Mouse (Mus musculus) left cerebral cortex, adult 11 months (tissue): ENCODE results near the gene S1pr5.
"Not testable (repeated sequence)": the region's sequence is repeated elsewhere in the genome, so short reads cannot be mapped to it uniquely, and the experiment has no call there.

Experiments used
- DNase-seq: peaks from one replicate; pipeline ENCODE4 v3.0.0; 2022; ENCODE audit warnings: low spot score

S1pr5 gene

DNA sequence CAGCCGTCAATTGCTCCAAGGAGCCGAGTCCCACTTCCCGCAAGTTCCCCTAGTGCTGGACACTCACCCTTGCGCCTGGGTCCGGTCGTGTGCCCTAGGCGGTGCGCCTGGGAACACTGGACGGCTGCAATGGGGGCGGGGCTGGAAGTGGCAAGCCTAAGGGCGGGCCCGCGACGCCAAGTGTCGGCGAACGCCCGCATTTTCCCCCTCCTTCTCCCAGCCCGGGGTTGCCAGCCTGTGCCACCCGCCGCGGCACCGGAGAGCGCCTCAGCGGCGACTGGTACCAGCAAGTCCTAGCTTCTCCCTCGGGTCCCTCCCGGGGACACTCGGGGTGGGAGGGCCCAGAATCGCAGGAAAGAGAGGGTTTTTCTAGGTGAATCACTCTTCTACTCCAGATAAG, at the start of gene S1pr5:
TSS of gene S1pr5 (minus strand) at position 118 of the 400 bp plus-strand sequence.
- DNase-seq = no peak

DNA sequence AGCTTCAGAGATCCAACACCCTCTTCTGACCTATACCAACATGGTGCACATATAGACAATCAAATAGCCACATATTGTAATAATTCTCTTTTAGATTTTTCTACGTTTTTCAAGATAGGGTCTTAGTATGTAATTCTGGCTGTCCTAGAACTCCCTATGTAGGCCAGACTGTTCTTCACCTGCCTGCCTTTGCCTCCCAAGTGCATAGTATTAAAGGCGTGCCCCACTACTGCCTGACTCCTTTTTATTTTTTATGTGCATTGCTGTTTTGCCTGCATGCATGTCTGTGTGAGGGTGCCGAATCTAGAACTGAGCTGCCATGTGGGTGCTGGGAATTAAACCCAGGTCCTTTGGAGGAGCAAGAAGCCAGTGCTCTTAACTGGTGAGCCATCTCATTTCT, 44.0 kb upstream of the S1pr5 start:
- no peak for DNase-seq

GRCm38 (mm10) chr9:21291868-21292267, 43.6 kb upstream of the S1pr5 start:
- not testable (repeated sequence) for DNase-seq

DNA sequence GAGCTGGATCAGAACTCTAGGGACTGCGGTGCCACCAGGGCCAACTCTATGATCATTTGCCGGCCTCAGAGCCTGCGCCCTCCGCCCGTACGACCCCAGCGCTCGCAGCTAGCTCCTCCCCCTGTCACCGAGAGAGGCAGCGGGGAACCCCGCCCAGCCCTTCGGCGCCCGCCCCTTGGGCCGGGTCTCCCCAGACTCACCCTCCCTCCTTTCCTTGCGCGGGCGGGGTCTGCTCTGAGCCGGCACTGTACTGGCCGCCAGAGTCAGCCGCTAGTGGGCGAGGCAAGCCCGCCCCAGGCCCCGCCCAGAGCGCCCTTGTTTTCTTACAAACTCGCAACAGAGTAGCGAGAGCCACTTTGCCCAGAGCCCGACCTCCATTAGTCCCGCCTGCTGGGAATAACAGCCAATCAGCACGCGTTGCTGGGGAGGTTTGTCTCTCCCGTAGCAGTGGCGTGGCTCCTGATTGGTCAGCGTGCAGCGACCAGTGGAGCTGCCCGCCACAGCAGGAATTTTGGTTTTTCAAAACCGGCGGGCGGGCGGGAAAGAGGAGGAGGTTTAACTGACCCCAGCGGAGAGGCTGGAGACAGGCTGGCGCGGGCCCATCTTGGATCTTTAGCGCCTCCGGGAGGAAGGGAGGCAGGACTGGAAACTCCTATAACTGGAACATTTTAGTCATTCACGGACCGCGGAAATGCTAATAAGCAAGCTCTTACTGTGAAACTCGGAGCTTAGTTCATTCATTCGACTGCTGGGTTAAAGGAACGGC, 43.0 kb upstream of the S1pr5 start, which contains the start of gene Cdkn2d:
TSS of gene Cdkn2d (minus strand) at position 386 of the 766 bp plus-strand sequence.
- DNase-seq = peak; percentile 99

GRCm38 (mm10) chr9:21290589-21290988, 42.3 kb upstream of the S1pr5 start:
- no peak for DNase-seq

GRCm38 (mm10) chr9:21289337-21289671, 41.1 kb upstream of the S1pr5 start:
- no peak for DNase-seq

DNA sequence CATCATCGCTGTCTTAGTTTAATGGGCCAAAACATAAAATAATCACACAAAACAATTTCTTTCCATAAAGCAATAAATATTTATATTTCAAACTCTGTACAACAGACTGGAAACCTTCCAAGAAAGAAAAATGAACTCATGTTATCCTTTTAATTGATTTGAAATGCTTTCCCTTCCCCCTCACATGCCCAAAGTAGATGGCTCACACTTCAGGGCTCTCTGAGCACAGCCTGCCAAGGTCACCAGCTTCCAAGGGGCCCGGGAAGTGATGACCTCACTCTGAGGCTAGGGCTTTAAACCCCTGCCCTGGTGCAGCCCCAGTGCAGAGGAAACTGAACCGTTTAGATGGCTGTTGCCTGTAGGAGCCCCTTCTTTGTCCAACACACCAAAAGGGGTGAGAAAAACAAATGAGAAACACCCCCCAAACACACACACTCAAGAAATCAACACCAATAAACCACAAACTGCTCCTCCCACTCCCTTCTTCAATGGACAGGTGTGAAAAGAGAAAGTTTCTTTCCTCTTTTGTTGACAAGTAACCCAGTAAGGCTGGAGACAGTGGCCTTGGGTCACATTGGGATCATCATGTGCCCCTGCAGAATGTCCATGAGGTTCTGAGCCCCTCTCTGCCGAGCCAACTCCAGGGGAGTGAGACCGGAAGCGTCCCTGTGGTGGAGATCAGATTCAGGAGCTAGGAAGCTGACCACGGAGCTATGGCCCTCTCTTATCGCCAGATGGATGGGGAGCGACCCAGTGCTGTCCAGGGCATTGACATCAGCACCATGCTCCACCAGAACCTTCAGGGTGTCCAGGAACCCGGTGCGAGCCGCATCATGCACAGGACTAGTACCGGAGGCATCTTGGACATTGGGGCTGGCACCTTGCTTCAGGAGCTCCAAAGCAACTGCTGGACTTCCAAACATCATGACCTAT, 40.4 kb upstream of the S1pr5 start:
- no peak for DNase-seq

GRCm38 (mm10) chr9:21287571-21288402, 39.5 kb upstream of the S1pr5 start, which contains the start of gene Kri1:
Kri1 (minus strand) TSS chr9:21287969.
- peak; percentile 96 for DNase-seq

- DNase-seq = no peak
Measured at GRCm38 (mm10) chr9:21286753-21287152, 38.5 kb upstream of the S1pr5 start.

DNA sequence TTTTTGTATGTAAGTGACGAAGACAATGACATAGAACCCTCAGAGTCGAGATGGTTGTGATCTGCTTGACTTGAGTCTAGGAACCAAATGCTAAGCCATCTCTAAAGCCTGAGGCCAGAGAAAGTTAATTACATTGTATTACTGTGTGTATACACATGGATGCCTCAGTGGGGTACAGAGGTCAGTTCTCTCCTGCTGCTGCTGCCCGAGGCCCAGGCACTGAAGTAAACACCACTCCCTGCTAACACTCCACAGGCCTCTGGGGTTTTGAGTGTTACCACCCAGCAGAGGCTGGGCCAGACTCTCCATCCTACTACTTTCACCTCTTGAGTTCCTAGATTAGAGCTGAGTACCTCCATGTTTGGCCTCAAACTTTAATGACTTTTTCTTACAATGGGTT, 35.8 kb upstream of the S1pr5 start:
- no peak for DNase-seq

- no peak for DNase-seq
Measured at GRCm38 (mm10) chr9:21283591-21283990, 35.3 kb upstream of the S1pr5 start.

GRCm38 (mm10) chr9:21277776-21278175, 29.5 kb upstream of the S1pr5 start:
- DNase-seq = no peak

DNA sequence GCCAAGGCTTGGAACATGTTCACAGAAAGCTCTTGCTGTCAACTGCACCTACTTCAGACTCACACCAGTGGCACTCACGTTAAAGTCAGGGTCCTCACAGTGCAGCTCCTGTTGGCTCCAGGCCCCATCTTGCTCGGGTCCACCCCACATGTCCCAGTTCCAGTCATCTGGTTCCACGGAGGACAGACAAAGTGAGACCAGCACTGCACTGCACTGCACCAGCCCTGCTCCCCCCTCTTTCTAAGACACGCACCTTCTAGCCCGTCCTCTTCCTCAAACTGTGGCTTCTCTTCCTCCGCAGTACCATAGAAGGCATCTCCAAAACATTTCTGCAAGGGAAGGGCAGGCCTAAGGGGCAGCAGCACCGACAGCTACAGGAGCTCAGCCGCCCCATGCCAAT, 28.1 kb upstream of the S1pr5 start:
- DNase-seq = no peak

- DNase-seq = no peak
Measured at GRCm38 (mm10) chr9:21275727-21276126, 27.5 kb upstream of the S1pr5 start.

DNA sequence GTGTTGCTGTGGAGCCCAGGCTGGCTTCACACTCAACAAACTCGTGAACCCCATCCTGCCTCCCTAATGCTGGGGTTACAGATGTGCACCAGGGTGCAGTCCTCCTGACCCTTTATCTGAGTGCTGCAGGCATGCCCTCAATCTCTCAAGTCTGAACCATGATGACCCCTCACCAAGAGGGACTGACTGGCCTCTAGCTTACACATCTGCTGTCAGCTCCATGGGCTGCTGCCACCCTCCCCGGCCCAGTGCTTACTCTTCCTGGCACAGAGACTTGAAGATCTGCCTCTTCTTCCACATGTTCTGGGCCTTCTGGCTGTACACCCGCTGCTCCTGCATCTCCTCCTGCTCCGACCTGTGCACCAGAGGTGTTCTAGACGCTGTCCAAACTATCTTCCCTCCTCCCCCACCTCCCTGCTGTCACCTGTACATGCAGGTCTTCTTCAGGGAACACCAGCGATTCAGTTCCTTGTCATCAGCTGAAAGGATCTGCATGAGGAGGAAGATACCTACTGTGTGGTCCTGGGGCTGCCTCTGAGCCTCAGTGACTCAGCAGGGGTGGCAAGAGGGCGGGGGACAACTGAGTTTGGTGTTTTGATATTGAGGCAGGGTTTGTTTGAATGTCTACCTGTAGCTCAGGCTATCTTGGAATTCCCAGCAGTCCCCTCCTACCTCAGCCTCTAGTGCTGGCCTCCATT, 26.9 kb upstream of the S1pr5 start:
- no peak for DNase-seq

GRCm38 (mm10) chr9:21274336-21274735, 26.1 kb upstream of the S1pr5 start:
- DNase-seq = no peak

GRCm38 (mm10) chr9:21273520-21274228, 25.4 kb upstream of the S1pr5 start:
- no peak for DNase-seq

GRCm38 (mm10) chr9:21273094-21273493, 24.9 kb upstream of the S1pr5 start:
- no peak for DNase-seq

DNA sequence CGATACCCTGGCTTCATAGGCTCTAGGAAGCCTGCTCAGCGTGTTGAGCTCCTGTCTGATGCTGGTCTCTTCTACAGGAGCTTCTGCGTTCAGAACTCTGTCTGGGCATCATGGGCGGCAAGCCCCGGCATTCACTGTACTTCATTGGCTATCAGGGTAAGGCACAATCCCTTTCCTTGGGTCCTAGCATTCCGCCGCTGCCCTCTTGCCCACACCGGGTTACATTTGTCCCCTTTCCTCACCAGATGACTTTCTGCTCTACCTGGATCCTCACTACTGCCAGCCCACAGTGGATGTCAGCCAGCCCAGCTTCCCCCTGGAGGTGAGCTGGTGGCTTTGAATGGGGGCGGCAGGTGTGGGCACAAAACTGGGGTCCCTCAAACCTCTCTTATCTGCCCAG, 24.1 kb upstream of the S1pr5 start:
- no peak for DNase-seq

DNA sequence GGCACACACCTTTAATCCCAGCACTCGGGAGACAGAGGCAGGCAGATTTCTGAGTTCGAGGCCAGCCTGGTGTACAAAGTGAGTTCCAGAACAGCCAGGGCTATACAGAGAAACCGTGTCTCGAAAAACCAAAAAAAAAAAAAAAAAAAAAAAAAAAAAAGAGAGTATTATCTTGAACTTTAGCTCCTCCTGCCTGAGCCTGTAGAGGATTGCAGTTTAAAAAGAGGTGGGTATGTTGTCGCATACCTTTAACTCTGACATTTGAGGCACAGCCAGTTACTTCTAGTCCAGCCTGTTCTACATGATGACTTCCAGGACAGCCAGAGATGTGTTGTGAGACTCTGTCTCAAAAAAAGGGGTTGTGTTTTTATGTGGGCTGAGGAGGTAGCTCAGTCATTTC, 21.3 kb upstream of the S1pr5 start:
- DNase-seq = not testable (repeated sequence)

DNA sequence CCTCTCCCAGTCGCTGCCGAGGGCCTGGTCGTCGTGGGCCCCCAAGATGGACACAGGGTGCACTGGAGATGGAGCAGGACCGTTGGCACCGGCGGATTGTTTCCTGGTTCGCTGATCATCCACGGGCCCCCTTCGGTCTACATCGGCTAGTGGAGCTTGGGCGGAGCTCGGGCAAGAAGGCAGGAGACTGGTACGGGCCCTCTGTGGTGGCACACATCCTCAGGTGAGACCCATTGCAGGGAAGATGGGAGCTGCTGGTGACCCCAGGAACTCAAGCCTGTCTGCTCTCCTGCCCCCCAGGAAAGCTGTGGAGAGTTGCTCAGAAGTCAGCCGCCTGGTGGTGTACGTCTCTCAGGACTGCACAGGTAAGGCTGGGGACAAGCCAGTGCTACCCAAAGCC, 20.1 kb upstream of the S1pr5 start:
- DNase-seq = no peak
